Mouse (Mus musculus): ENCODE measurements at regions not wholly inside any gene's neighbourhood (a gene's known extent, or its start where the extent isn't known, plus 50 kb on each side); places are given as distances from the start of the nearest gene placed in this dataset.
A peak's percentile ranks its signal among the peaks of the same experiment; 100 is the strongest.

GRCm38 (mm10) chr8:35185165-35185564, 580.4 kb upstream of the Gm19410 start:
- no peak for DNase-seq (ENCODE audit: low spot score in 2 of 2)

GRCm38 (mm10) chr8:35188531-35188930, 577.1 kb upstream of the Gm19410 start:
- DNase-seq (ENCODE audit: low spot score in 2 of 2), result no peak

- no peak for DNase-seq (ENCODE audit: low spot score in 2 of 2)
Measured at GRCm38 (mm10) chr8:35189695-35190094, 575.9 kb upstream of the Gm19410 start.

- DNase-seq (ENCODE audit: low spot score in 2 of 2), result no peak
Measured at GRCm38 (mm10) chr8:35192515-35192914, 573.1 kb upstream of the Gm19410 start.

GRCm38 (mm10) chr8:35193771-35194170, 571.8 kb upstream of the Gm19410 start:
- DNase-seq (ENCODE audit: low spot score in 2 of 2), result peak in 1 of 2 experiments; percentile 14

GRCm38 (mm10) chr8:35196189-35196588, 569.4 kb upstream of the Gm19410 start:
- DNase-seq (ENCODE audit: low spot score in 2 of 2), result no peak

- DNase-seq (ENCODE audit: low spot score in 2 of 2), result no peak
Measured at GRCm38 (mm10) chr8:35198766-35199165, 566.8 kb upstream of the Gm19410 start.

- no peak for DNase-seq (ENCODE audit: low spot score in 2 of 2)
Measured at GRCm38 (mm10) chr8:35201416-35201815, 564.2 kb upstream of the Gm19410 start.

- DNase-seq (ENCODE audit: low spot score in 2 of 2), result no peak
Measured at GRCm38 (mm10) chr8:35204971-35205370, 560.6 kb upstream of the Gm19410 start.

GRCm38 (mm10) chr8:35205536-35205935, 560.1 kb upstream of the Gm19410 start:
- DNase-seq (ENCODE audit: low spot score in 2 of 2), result no peak

- DNase-seq (ENCODE audit: low spot score in 2 of 2), result no peak
Measured at GRCm38 (mm10) chr8:35206271-35206670, 559.3 kb upstream of the Gm19410 start.

- DNase-seq (ENCODE audit: low spot score in 2 of 2), result no peak
Measured at GRCm38 (mm10) chr8:35208357-35208756, 557.2 kb upstream of the Gm19410 start.

- no peak for DNase-seq (ENCODE audit: low spot score in 2 of 2)
Measured at GRCm38 (mm10) chr8:35211506-35212452, 553.8 kb upstream of the Gm19410 start.

GRCm38 (mm10) chr8:35213515-35213914, 552.1 kb upstream of the Gm19410 start:
- no peak for DNase-seq (ENCODE audit: low spot score in 2 of 2)

- no peak for DNase-seq (ENCODE audit: low spot score in 2 of 2)
Measured at GRCm38 (mm10) chr8:35217604-35218003, 548.0 kb upstream of the Gm19410 start.

GRCm38 (mm10) chr8:35218327-35218726, 547.3 kb upstream of the Gm19410 start:
- no peak for DNase-seq (ENCODE audit: low spot score in 2 of 2)

- no peak for DNase-seq (ENCODE audit: low spot score in 2 of 2)
Measured at GRCm38 (mm10) chr8:35224053-35224924, 541.3 kb upstream of the Gm19410 start.

- DNase-seq (ENCODE audit: low spot score in 2 of 2), result no peak
Measured at GRCm38 (mm10) chr8:35224925-35225244, 540.7 kb upstream of the Gm19410 start.

- DNase-seq (ENCODE audit: low spot score in 2 of 2), result no peak
Measured at GRCm38 (mm10) chr8:35227079-35227478, 538.5 kb upstream of the Gm19410 start.

GRCm38 (mm10) chr8:35228449-35228848, 537.1 kb upstream of the Gm19410 start:
- DNase-seq (ENCODE audit: low spot score in 2 of 2), result no peak

GRCm38 (mm10) chr8:35233520-35234186, 531.9 kb upstream of the Gm19410 start:
- no peak for DNase-seq (ENCODE audit: low spot score in 2 of 2)

- no peak for DNase-seq (ENCODE audit: low spot score in 2 of 2)
Measured at GRCm38 (mm10) chr8:35234436-35234835, 531.2 kb upstream of the Gm19410 start.
